Mouse (Mus musculus) left cerebral cortex, adult 9 months (tissue): Measurements from ENCODE around the gene Epb41l4b.

Experiments
- DNase-seq, 2 experiments: peaks; one replicate each; pipeline ENCODE4 v3.0.0; 2022; ENCODE audit warnings: low spot score in 2 of 2

Epb41l4b gene

DNA sequence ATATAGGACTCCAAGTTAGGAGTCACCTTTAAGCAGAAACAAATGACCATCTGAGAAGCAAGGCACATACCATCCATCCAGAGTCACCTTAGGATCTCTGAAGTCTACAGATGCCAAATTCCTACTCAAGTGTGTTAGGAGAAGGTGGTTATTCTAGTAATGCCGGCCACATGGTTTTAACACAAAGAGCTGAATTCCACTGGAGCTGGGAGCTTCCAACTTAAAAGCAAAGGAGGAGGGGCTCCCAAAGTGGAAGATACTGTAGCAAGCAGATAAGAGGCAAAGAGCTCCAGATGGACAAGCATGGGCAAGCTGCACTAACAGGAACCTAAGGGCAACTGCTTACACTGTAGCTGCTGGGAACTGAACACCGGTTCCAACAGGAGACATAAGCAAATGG, 76.3 kb downstream of the Epb41l4b start:
- no peak for DNase-seq

DNA sequence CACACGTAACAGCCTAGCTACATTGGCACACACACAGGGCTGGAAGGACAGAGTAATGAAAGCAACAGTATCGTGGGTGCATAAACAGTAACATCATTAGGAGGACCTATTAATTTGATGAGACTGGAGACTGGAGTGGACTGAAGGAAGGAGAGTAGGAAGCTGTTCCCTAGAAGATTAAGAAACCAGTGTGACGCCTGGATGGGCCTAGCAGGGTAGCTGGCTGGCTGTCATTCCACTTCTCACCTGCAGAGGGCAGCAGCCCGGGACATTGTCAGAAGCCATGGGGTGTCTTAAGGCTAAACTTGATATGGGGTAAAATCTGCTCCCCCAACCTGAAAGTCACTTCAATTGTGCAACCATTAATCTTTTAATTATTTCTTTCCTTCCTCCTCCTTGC, 78.0 kb downstream of the Epb41l4b start:
- peak in 1 of 2 experiments; percentile 82 for DNase-seq

GRCm38 (mm10) chr4:57064830-57065229, 78.4 kb downstream of the Epb41l4b start:
- no peak for DNase-seq

DNA sequence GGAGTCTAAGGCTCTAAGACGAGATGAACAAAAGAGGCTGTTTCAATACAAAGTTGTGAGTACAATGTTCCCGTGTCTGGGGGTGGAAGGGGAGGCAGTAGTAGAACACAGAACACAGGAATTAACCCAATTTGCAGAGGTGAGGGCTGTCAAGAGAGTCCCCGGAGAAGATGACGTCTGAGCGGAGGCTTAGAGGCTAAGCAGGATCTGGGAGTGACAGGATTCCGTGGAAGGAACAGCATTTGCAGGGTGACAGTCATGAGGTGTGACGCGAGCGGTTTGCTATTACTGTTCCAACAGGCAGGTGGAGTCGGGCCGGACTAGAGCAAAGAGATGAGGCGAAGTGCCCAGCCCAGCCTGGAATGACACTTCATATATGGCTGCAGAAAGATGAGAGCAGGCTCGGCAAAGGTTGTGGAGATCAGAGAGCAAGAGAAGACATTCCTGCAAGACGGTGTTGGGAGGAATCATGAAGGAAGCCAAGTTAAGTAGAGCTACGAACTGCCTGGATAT, 82.9 kb downstream of the Epb41l4b start:
- DNase-seq, result no peak

DNA sequence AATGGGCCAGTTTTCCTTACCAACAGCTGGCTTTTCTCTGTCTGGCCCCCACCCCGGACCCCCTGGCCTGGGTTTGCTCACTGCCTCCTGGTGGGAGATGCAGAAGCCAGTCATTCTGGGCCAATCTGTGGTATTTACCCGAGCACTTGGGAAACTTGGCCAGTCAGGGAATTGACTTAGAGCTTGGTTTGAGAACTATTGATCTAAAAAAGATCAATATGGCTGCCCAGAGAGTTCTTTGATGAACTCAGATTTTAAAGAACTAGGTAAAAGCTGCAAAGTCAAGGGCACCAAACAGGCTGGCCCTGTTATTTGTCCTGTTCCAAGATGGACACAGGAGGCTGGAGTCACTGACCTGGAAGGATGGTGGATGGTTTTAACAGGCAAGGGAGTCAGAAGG, 84.6 kb downstream of the Epb41l4b start:
- DNase-seq, result no peak

GRCm38 (mm10) chr4:57057637-57058036, 85.6 kb downstream of the Epb41l4b start:
- DNase-seq, result no peak

- no peak for DNase-seq
Measured at GRCm38 (mm10) chr4:57055635-57056034, 87.6 kb downstream of the Epb41l4b start.

DNA sequence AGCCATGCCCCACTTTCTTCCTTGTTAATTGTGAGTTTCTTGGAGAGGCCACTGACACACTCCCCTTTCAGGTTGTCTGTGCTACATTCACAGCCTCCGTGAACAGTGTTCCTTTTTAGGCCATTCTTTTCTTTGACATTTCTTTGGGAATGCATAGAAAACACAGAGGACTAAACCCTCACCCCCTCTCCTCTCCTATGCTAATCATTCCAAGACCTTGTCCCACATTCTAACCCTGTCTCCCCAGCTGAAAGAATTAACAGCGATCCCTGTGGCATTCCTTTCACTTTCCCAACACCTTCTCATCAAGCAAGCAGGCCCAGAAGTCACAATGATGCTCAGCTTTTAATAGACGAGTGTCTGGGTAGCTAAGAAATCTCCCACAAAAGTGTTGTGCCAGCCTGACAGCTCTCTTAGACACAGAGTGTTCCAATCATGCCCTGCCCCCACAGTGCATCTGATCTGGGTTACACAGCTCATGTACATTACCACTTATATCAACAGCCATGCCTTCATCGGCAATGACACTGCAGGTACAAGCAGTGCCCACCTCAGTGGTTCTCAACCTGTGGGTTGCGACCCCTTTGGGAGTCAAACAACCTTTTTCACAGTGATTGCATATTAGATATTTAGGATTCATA, 93.8 kb downstream of the Epb41l4b start:
- DNase-seq, result no peak

DNA sequence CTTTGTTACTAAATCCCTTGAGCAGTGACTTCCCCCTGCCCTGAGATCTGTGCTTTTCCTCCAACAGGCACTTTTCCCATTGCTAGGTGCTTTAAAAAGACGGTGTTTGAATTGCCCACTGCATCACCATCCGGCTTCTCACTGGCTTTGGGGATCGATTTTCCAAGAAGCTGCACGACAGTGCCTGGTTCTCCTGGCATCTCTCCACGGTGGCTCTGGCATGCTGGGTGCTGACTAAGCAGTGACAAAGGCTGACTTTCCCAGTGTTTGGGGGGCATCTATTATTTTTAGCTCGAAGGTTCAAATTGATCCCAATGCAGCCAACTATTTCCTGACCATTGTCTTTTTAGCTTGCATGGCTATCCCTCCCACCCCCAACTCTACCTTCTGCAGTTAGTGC, 94.7 kb downstream of the Epb41l4b start:
- DNase-seq, result peak in 1 of 2 experiments; percentile 28

- peak in 1 of 2 experiments; percentile 69 for DNase-seq
Measured at GRCm38 (mm10) chr4:57046160-57046571, 97.1 kb downstream of the Epb41l4b start.

- DNase-seq, result no peak
Measured at GRCm38 (mm10) chr4:57043621-57044020, 99.6 kb downstream of the Epb41l4b start.

DNA sequence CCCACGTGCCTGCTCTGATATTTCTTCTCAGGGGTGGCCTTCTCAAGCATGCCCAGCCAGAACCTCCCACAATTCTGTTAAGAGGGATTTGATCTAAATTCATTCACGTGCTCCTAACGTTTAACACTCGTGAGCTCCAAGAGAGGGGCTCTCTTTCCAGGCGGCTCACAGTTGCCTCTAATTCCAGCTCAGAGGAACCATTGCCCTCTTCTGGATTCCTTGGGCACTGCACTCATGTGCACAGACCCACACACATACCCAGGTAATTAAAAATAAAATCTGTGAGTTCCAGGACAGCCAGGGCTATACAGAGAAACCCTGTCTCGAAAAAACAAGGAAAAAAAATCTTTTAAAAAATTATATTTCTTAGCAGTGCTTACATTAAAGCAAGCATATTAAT, 101.6 kb downstream of the Epb41l4b start:
- DNase-seq, result no peak

- DNase-seq, result no peak
Measured at GRCm38 (mm10) chr4:57041211-57041610, 102.0 kb downstream of the Epb41l4b start.

GRCm38 (mm10) chr4:57040481-57040880, 102.8 kb downstream of the Epb41l4b start:
- DNase-seq, result no peak

GRCm38 (mm10) chr4:57039127-57040031, 103.9 kb downstream of the Epb41l4b start:
- DNase-seq, result peak in 1 of 2 experiments; percentile 55

- no peak for DNase-seq
Measured at GRCm38 (mm10) chr4:57037554-57037953, 105.7 kb downstream of the Epb41l4b start.

DNA sequence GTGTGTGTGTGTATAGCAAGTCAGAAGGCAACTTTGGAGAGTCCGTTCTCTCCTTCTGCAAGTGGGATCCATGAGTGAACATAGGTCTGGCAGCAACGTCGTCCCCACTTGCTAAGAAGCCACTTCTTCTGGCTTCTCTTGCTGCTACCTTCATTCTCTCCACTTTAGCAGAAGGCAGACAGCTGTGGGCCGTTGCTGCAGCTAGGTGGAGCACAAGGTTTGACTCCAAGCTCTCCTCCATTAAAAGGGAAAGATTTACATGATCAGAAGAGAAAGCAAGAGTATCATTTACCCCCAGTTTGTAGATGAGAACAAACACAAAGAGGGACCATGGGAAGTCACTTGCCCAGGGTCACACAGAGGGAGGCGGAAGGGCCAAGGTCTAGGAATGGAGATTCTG, 109.1 kb downstream of the Epb41l4b start:
- DNase-seq, result no peak

DNA sequence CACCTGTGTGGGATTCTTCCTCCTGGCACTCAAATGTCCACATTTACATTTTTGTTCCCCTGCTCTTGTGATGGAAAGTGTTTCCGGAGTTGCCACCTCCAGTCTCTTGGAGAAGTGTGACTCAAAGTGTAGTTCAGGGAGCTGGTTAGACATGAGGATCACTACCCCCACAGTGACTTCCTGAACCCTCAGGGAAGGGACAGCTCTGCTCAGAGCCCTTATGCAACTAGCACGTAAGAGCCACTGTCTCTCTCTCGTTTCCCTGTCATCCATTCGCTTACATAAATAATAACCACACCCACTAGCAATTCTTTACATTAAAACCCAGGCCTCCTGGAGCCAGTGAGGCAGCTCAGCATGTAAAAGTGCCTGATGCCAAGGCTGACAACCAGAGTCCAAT, 111.8 kb downstream of the Epb41l4b start:
- no peak for DNase-seq

- DNase-seq, result no peak
Measured at GRCm38 (mm10) chr4:57027954-57028353, 115.3 kb downstream of the Epb41l4b start.

- DNase-seq, result no peak
Measured at GRCm38 (mm10) chr4:57023527-57023926, 119.7 kb downstream of the Epb41l4b start.

- DNase-seq, result no peak
Measured at GRCm38 (mm10) chr4:57021288-57021687, 121.9 kb downstream of the Epb41l4b start.

- peak in 1 of 2 experiments; percentile 71 for DNase-seq
Measured at GRCm38 (mm10) chr4:57017229-57017628, 126.0 kb downstream of the Epb41l4b start.
